Mouse (Mus musculus): ENCODE measurements around the gene Tns1.

GRCm38 (mm10) chr1:73929211-73929951 lies 194.9 kb downstream of the Tns1 start:
- TF ChIP-seq CTCF (IDR thresholded peaks at IDR 0.05; ENCODE audit: borderline replicate concordance, control insufficient read depth, extremely low read depth, insufficient read depth, low read length, poor library complexity) (no peak), POLR2A (IDR thresholded peaks at IDR 0.05; ENCODE audit: control insufficient read depth, extremely low read depth, insufficient read depth, low read length, poor library complexity) (no peak)
